Mouse (Mus musculus): ENCODE data around the gene Gimap8. TPM values are rescaled to one million over a fixed set of nuclear protein-coding genes. Genes with fewer than 3 reads are reported as not detected.
"Not testable (repeated sequence)": the region's sequence is repeated elsewhere in the genome, so short reads cannot be mapped to it uniquely, and the experiment has no call there.

Gene Gimap8
- 10 to 100 TPM; 10.8 to 12.0 TPM for total RNA-seq (2021)
- long read RNA-seq, experiment 1, partial matches to known transcripts = 0 of 1 reads
- long read RNA-seq, experiment 1, other reads (novel, unspliced or antisense) = 1 of 1 reads
- long read RNA-seq, experiment 2, partial matches to known transcripts = 0 of 3 reads
- long read RNA-seq, experiment 2, other reads (novel, unspliced or antisense) = 2 of 3 reads

DNA sequence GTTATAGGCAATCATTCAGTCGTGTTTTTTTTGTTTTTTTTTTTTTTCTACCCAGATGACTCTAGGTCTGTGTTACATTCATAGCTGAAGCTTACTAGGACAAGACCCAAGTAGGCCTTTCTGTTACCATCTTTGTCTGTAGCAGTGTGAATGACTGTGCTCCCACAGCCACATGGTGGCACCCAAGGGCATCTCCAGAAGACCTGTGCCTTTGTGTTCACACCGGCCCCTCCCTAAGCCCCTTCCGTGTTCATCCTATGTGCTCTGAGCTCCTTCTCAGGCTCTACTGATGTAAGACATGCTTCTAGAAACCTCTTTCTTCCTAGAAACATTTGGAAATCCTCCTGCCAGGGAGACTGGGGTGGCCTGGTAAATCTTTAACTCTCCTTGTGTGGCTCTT is at the start of gene Gimap8:
TSS of gene Gimap8 (plus strand) at position 240 of the 400 bp plus-strand sequence.
- DNase-seq (ENCODE audit: low spot score in 2 of 2) = no peak

DNA sequence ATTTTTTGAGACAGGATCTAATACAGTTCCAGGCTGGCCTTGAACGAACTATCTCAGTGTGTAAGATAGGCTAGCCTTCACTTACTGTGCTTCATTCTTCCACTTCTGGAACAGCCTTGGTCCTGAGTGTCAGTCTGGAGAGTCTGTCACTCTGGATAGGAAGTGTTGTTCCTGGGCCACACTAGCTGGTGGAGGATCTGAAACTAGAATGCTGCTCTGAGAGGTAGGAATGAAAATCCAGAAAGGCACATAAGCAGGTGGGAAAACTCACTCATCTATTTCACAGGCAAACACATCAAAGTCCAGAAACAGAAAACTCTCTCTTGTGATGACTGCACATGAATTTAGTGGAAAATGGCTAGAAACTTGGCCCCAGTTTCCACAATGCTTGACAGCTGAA is 46.4 kb upstream of the Gimap8 start:
- DNase-seq (ENCODE audit: low spot score in 2 of 2) = no peak

DNA sequence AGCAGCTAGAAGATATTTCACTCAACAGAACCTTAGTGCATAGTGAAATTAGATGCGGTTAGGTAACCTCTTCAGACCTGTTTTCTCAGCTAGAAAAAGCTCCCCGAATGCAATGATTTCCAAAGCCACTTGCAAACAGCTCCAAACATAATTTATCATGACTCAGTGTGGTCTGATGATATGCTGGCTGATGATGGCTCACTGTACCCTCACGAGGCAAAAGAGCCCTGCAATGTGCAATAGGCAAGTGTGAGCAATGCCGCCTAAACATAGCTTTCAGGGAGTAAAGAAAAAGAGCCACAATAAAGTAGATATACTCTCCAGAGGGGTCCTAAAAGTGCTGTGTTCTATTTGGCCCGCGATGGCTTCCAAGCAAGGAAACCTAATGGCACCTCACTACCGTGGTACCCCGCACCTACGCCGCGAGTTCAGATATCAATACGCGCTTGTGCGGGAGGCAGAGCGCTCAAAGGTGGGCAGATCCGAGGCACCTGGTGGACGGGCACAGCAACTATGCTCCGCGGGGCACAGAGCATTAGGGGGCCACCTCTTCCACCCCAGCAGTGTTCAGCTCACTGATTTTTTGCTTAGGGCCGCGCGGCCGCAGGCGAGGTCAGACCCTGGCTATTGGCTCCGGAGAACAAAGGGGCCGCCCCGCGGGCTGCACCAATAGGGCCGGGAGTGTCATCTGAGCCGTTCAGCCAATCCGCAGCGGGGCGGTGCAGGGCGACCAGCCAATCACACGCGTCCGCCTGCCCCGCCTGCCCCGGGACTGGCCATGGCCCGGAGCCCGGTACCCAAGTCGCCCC is 45.6 kb upstream of the Gimap8 start, which contains the start of gene Zfp775:
TSS of gene Zfp775 (plus strand) at position 793 of the 809 bp plus-strand sequence.
- DNase-seq (ENCODE audit: low spot score in 2 of 2) = peak; percentile 94 to 96

- no peak for DNase-seq (ENCODE audit: low spot score in 2 of 2)
Measured at GRCm38 (mm10) chr6:48602080-48602741, 44.8 kb upstream of the Gimap8 start.

DNA sequence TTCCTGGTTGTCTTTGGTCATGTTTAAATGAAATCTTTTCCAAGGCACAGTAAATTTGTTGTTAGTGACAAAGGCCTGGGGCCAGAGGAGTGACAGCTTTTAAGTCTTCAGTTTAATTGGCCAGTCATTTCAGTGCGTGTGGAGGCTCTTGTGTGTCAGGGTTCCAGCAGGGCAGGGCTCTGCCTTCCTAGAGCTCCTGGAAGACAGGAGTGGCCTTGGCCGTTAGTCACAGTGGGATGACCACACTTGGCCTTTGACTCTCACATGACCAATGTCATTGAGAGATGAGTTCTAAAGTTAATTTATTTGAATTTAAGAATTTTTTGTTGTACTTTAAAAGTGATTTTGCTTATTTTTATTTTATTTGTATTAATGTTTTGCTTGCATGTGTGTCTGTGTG is 38.9 kb upstream of the Gimap8 start:
- no peak for DNase-seq (ENCODE audit: low spot score in 2 of 2)

DNA sequence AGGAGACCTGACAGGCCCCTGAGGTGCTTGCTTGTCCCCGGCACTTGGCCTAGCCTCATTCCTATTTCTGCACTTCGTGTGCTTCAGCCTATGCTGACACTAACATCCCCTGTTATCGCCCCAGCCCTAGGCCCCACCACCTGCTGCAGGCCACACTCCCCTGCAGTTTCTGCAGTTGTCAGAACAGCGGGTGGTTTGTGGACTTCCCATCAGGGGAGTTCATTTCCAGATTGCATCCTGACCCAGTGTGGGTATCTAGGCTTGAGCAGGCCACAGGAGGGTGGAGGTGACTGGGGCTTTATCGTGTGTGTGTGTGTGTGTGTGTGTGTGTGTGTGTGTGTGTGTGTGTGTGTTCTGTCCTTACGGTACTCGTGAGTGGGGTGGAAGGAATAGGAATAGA is 37.5 kb upstream of the Gimap8 start:
- no peak for DNase-seq (ENCODE audit: low spot score in 2 of 2)

- DNase-seq (ENCODE audit: low spot score in 2 of 2) = no peak
Measured at GRCm38 (mm10) chr6:48610657-48611056, 36.4 kb upstream of the Gimap8 start.

DNA sequence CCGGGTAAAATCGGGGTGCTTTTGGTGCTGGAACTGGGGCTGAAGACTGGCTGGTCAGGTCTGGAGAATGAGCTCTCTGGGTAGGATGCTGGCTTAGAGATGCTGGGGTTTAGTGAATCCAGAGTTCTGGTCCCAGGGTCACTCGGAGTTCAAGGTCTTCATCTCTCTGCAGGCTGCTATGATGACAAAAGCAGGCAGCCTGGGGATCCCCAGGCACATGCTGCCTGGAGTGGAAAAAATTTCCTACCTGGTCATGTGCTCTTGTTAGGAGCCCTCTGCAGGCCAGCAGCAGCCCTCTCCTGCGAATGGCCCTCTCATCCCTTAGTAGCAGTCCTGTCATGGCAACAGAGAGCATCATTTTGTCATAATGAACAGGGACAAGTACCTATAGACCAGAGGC is 33.6 kb upstream of the Gimap8 start:
- no peak for DNase-seq (ENCODE audit: low spot score in 2 of 2)

GRCm38 (mm10) chr6:48614756-48615155 is 32.3 kb upstream of the Gimap8 start:
- DNase-seq (ENCODE audit: low spot score in 2 of 2) = no peak

GRCm38 (mm10) chr6:48620031-48620430 is 27.0 kb upstream of the Gimap8 start:
- DNase-seq (ENCODE audit: low spot score in 2 of 2) = no peak

- not testable (repeated sequence) for DNase-seq (ENCODE audit: low spot score in 2 of 2)
Measured at GRCm38 (mm10) chr6:48622186-48622843, 24.7 kb upstream of the Gimap8 start.

DNA sequence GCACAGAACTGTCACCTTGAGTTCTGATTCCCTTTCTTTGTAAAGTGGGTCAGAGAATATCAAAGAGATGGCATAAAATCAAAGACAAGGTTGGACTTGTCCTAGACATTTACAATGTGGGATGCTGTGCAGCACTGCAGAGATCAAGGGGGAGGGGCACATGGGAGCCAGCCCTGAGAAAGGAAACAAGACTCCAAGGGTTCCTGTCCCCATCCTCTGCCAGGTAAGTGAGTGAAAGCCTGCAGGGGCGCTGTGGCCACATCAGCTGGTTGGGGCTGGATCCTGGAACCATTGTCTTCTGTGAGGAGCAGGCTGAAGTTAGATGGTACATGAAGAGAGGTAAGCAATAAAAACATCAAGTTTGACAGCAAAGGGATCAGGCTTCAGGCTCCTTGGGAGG is 23.6 kb upstream of the Gimap8 start:
- DNase-seq (ENCODE audit: low spot score in 2 of 2) = no peak

- no peak for DNase-seq (ENCODE audit: low spot score in 2 of 2)
Measured at GRCm38 (mm10) chr6:48626464-48626863, 20.6 kb upstream of the Gimap8 start, which contains the start of gene AI854703. Gene AI854703, plus strand, starts transcription at chr6:48626764.

GRCm38 (mm10) chr6:48626984-48627383 is 20.1 kb upstream of the Gimap8 start:
- DNase-seq (ENCODE audit: low spot score in 2 of 2) = no peak

GRCm38 (mm10) chr6:48627511-48627924 is 19.5 kb upstream of the Gimap8 start:
- DNase-seq (ENCODE audit: low spot score in 2 of 2) = no peak

DNA sequence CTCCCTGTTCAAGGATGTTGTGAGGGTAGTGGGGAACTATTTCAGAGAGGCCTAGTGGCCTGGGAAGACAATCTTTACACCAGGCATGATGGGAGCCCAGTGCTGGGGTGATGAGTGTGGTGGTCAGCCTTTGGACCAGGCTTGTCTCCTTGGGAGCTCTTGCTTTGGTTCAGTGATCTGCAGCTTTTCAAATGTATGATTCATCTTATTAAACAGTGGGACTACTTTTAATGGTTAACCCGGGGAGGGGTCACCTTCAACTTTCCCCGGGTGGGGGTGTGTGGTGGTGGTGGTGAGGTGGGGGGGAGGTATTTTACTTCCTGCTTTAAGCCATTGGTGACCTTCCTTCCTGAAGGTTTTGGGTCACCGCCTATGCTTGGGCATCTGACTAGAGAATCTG is 18.7 kb upstream of the Gimap8 start:
- no peak for DNase-seq (ENCODE audit: low spot score in 2 of 2)

DNA sequence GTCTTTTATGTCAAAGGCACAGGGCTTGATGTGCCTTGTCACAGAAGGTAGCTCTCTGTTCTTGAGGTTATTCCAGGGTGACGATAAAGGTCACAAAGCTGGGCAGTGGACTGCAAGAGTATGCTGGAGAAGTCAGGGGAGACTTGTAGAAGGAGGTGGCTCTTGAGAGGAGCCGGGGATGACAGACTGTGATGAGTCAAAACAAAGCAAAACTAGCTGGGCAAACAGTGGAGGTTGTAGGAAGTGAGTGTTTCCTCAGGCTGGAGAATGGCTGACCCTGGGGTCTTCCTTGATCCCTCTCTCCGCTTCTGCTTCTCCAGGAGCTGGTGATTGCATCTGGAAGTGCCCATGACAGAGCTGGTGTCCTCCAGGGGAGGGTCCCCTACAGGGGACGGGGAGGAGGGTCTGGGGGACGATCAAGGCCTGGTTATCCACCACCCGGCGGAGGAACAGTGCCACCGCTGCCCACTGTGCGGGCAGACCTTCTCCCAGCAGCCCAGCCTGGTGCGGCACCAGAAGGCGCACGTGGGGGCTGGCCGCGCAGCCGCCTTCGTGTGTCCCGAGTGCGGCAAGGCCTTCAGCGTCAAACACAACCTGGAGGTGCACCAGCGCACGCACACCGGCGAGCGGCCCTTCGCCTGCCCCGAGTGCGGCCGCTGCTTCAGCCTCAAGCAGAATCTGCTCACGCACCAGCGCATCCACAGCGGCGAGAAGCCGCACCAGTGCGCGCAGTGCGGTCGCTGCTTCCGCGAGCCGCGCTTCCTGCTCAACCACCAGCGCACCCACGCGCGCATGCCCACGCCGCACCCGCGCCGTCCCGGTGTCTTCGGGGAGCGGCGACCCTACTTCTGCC is 18.0 kb upstream of the Gimap8 start:
- no peak for DNase-seq (ENCODE audit: low spot score in 2 of 2)

GRCm38 (mm10) chr6:48629661-48630034 is 17.4 kb upstream of the Gimap8 start:
- DNase-seq (ENCODE audit: low spot score in 2 of 2) = no peak

- no peak for DNase-seq (ENCODE audit: low spot score in 2 of 2)
Measured at GRCm38 (mm10) chr6:48630831-48631230, 16.2 kb upstream of the Gimap8 start.

DNA sequence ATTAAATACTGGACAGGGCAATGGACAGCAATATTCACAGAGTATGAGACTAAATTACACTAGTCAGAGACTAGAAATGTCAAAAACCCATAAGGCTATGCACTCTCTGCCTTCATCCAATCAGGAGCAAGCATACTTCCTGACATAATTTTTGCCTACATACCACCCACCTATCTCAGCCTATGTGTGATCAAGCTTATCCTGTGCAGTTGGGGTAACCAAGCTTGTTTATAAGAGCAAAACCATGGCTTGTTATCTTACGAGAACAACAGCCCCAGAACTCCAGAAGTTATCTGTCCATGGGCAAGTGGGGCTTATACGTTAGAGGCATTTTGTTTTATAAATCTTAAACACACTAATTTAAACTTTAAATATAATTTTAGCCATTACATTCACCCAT is 11.9 kb upstream of the Gimap8 start:
- DNase-seq (ENCODE audit: low spot score in 2 of 2) = no peak

DNA sequence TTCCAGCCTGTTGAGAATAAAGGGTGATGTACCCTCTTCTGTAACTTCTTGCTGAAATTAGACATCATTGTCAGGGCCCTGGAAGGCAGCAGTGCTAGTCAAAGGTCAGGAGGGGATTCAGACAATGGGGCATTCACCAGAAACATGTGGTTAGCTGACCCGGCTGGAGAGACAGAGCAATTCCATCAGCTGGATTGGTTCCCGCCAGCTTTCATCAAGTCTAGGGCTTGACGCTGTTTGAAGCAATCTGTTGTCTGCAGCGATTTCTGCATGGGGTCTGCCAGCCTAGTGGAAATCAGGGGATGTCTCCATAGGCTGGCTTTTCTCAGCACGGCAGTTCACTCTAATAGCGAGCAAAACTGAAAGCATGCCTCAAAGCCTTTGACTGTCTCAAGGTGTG is 10.5 kb upstream of the Gimap8 start:
- DNase-seq (ENCODE audit: low spot score in 2 of 2) = no peak

Measured in adrenal gland, postnatal 4 days (tissue).